Mouse (Mus musculus) ES-E14 (cell line): ENCODE measurements around the gene Eif4g1. TPM values are rescaled to one million over a fixed set of nuclear protein-coding genes. Genes with fewer than 3 reads are reported as not detected.

Source experiments
- DNase-seq: peaks from one replicate; pipeline ENCODE4 v3.0.0-alpha.2; 2013; ENCODE audit warnings: low read depth, low spot score
- H3K27ac ChIP-seq: 2 replicates; pipeline ENCODE4 v1.5.1; 2012; ENCODE audit warnings: low read depth, mild to moderate bottlenecking, low read length, moderate library complexity, mixed read lengths; ENCODE audit not compliant: poor library complexity, insufficient read depth, severe bottlenecking
- H3K36me3 ChIP-seq: 2 replicates; pipeline ENCODE4 v1.6.1; 2012; ENCODE audit warnings: mild to moderate bottlenecking, low read length, moderate library complexity, mixed read lengths; ENCODE audit not compliant: control insufficient read depth, poor library complexity, insufficient read depth, severe bottlenecking
- H3K4me1 ChIP-seq, 2 experiments: fragments of 150-350 bp in 1 of 2; sonication (generic) in 1 of 2; 2 replicates each; pipeline ENCODE4 v1.6.1; 2012; ENCODE audit warnings: low read length in 2 of 2, mild to moderate bottlenecking in 1 of 2, mixed read lengths in 1 of 2; ENCODE audit not compliant: control insufficient read depth in 2 of 2, insufficient read depth in 2 of 2, poor library complexity in 1 of 2
- H3K4me3 ChIP-seq, 2 experiments: fragments of 150-350 bp in 1 of 2; sonication (generic) in 1 of 2; 2 replicates each; pipeline ENCODE4 v1.5.1; 2012; ENCODE audit warnings: low read length in 2 of 2, low read depth in 1 of 2, mild to moderate bottlenecking in 1 of 2, mixed read lengths in 1 of 2; ENCODE audit not compliant: insufficient read depth in 1 of 2, poor library complexity in 1 of 2, severe bottlenecking in 1 of 2
- H3K9ac ChIP-seq: 2 replicates; pipeline ENCODE4 v1.6.1; 2012; ENCODE audit warnings: low read depth, mild to moderate bottlenecking, low read length, mixed read lengths; ENCODE audit not compliant: poor library complexity, insufficient read depth, severe bottlenecking
- H3K9me3 ChIP-seq: fragments of 150-350 bp; sonication (generic); 2 replicates; pipeline ENCODE4 v1.6.1; 2012; ENCODE audit warnings: low read depth, mild to moderate bottlenecking, low read length; ENCODE audit not compliant: control insufficient read depth, insufficient read depth
- CHD2 ChIP-seq: IDR thresholded peaks from 2 replicates; pipeline ENCODE4 v1.6.1; 2014; ENCODE audit warnings: mild to moderate bottlenecking, low read depth, low read length, inconsistent platforms
- HCFC1 ChIP-seq: IDR thresholded peaks from 2 replicates; pipeline ENCODE4 v1.6.1; 2012; ENCODE audit warnings: low read length, inconsistent platforms, borderline replicate concordance; ENCODE audit not compliant: insufficient read depth
- MAFK ChIP-seq: IDR thresholded peaks from 2 replicates; pipeline ENCODE4 v1.6.1; 2014; ENCODE audit warnings: mild to moderate bottlenecking, low read depth, low read length, inconsistent platforms; ENCODE audit not compliant: insufficient read depth
- ZC3H11A ChIP-seq: IDR thresholded peaks from 2 replicates; pipeline ENCODE4 v1.6.1; 2012; ENCODE audit warnings: low read depth, mild to moderate bottlenecking, inconsistent platforms, low read length, borderline replicate concordance
- ZNF384 ChIP-seq: IDR thresholded peaks from 2 replicates; pipeline ENCODE4 v1.6.1; 2012; ENCODE audit warnings: low read depth, low read length, inconsistent platforms
- in situ Hi-C, 2 experiments: fragments of 600-800 bp; cut with MboI; formaldehyde crosslinking; loops; one replicate each; pipeline ENCODE4 v1.15.1; 2025; ENCODE audit warnings: low sequenced_read_pairs in 2 of 2, inconsistent platforms in 1 of 2; ENCODE audit not compliant: unreplicated experiment in 2 of 2
- total RNA-seq: library from RNA; depleted of rRNA; stranded (reverse); fragments of 300-350 nt; gene quantifications from 2 replicates; pipeline ENCODE4 v1.2.3, GENCODE M21; 2012

Eif4g1 gene
- total RNA-seq, 1 experiment = 546 TPM

DNA sequence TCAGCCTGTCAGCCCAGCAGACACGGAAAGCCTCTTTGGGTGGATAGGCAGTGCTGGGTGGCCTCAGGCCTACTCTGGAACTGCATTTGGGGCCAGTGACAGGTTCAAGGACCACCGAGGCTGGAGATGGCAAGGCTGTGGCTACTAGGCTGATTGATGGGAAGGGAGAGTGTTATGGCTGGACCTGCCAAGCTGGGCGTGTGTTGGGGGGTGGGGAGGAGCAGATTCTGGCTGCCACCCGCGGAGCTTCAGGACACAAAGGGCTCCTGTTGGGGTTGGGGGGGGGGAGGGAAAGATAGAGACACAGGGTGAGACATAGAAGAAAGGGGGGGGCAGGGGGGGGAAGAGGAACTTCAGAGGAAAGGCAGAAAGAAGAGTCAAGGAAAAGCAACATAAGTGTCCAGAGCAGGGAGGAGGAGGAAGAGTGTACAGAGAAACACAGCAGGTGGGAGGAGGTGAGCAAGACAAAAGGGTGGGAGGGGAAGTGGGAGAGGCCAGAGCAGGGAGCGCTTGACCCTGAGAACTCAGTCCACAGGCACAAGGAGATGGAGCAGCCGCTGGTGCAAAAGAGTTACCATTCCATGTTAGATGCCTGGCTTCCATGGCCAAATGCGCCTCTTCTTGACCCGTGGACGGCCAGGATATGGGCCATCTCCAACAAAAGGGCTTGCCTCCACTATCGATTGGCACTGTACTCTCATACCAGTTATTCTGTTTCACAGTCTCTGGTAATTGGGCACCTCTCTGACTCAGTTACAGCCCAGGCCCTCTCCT, 46.4 kb downstream of the Eif4g1 start:
- in situ Hi-C loops = no loop called here
- Histone ChIP-seq H3K9me3 (no peaks in the 10 kb centered on the region), H3K4me1 (peaks cover 2 to 19% of the 10 kb centered on the region in 2 experiments; a peak in 3 of 4 replicates), H3K36me3 (peaks cover 33% of the 10 kb centered on the region), H3K27ac (no peak overlapping the region; the same call in 1 of the 2 replicates), H3K4me3 (peak overlapping the region; percentile 87 to 88), H3K9ac (peak overlapping the region; percentile 36; the same call in 1 of the 2 replicates)
- DNase-seq = no peak
- TF ChIP-seq MAFK (no peak), CHD2 (no peak)

DNA sequence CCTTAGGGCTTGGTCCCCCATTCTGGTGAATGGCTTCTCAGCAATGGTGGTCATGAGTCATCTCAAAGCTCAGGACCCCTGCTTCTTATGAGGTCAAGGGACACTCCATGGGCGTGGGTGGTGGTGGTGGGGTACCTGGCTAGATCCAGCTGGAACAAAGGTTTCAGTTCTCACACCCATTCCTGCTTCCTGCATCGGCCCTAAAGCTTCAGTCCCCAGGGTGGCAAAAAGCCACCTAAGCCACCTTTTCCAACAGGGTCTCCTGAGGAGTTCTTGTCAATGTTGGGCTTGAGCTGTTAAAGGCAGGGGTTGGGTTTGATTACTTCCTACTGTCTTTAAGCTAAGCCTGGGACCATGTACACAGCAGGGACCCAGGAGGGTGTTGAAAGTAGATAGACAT, 47.0 kb downstream of the Eif4g1 start:
- Histone ChIP-seq H3K4me3 (peak overlapping the region; percentile 87 to 88), H3K36me3 (peaks cover 31% of the 10 kb centered on the region), H3K27ac (no peak overlapping the region), H3K4me1 (peaks cover 2 to 19% of the 10 kb centered on the region in 2 experiments; a peak in 3 of 4 replicates), H3K9ac (peak overlapping the region; percentile 75; the same call in 1 of the 2 replicates), H3K9me3 (no peaks in the 10 kb centered on the region)
- DNase-seq = no peak
- in situ Hi-C loops = no loop called here
- no peak for TF ChIP-seq ZC3H11A
- TF ChIP-seq CHD2 = no peak
- no peak for TF ChIP-seq ZNF384
- no peak for TF ChIP-seq HCFC1
- no peak for TF ChIP-seq MAFK

DNA sequence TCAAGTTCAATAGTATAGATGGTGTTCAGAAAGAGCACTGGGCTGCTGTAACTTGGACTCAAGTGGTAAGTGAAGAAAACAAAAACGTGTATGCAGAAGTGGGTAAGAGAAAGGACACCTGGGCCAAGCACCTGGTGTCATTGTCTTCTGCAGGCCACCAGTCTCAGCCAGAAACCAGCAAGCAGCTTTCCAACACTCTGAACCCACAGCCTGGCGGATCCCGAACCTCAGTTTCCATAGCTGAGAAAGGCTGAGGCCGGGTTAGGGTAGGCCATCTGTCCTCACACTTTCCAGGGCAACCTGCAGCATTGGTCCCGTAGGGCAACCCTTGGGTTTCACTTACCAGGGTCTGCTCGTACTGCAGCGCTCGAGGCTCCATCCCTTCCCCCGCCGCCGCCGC, 47.5 kb downstream of the Eif4g1 start:
- Histone ChIP-seq H3K9me3 (no peaks in the 10 kb centered on the region), H3K4me1 (peaks cover 2 to 22% of the 10 kb centered on the region in 2 experiments; a peak in 3 of 4 replicates), H3K36me3 (peaks cover 29% of the 10 kb centered on the region), H3K27ac (0 out of 2 replicates have a peak overlapping the region, but pooled peaks have one; percentile 33), H3K4me3 (peak overlapping the region; percentile 87 to 88), H3K9ac (peak overlapping the region; percentile 75)
- no peak for TF ChIP-seq CHD2
- no peak for TF ChIP-seq ZNF384
- TF ChIP-seq ZC3H11A = no peak
- TF ChIP-seq HCFC1 = no peak
- no peak for DNase-seq
- in situ Hi-C loops = no loop called here

DNA sequence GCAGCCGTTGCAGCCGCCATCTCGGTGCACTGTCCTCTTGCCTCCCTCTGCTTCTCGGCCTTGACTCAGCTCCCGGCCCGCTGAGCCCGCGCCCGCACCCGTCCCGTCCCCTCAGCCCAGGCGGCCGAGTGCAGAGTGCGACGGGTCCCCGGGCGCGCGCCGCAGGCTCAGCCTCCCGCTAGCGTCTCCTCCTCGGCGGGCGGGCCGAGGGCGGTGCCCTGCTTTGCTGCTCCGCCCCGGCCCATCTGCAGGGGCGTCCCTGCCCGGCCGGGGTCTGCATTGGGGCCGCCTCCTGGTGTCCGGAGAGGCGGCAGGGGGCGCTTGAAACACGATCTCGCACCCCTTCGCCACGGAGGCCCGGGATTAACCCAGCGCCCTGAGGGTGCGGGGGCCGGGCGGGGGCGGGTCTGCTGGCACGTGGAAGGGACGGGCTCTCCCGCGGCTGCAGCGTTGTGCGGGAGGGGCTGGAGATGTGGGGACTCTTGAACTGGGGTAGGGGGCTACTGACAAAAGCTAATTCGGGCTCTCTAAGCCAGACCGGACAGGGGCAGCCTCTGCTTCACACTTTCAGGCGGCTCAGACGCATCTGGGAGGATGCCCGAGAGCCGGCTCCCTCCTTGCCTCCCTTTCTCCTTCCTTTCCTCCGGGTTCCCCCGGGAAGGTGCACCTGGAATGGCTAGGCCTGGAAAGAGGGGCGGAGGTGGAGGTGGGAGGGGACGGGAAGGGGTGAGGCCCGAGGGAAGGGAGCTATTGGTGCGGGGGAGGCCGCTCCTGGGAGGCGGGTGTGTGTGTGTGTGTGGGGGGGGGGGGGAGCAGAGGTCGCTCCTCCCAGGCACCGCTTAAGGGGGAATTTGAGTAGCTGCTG, 48.1 kb downstream of the Eif4g1 start:
- Histone ChIP-seq H3K4me1 (peaks cover 2 to 22% of the 10 kb centered on the region in 2 experiments; a peak in 3 of 4 replicates), H3K36me3 (peaks cover 29% of the 10 kb centered on the region), H3K4me3 (peak overlapping the region; percentile 87 to 88), H3K9ac (peak overlapping the region; percentile 75), H3K9me3 (no peaks in the 10 kb centered on the region), H3K27ac (peak overlapping the region; percentile 79)
- no peak for TF ChIP-seq MAFK
- no peak for TF ChIP-seq CHD2
- no peak for TF ChIP-seq ZC3H11A
- no peak for TF ChIP-seq HCFC1
- TF ChIP-seq ZNF384 = no peak
- no peak for DNase-seq
- in situ Hi-C loops = no loop called here
